Mouse (Mus musculus): ENCODE measurements at regions not wholly inside any gene's neighbourhood (a gene's known extent, or its start where the extent isn't known, plus 50 kb on each side); places are given as distances from the start of the nearest gene placed in this dataset.

DNA sequence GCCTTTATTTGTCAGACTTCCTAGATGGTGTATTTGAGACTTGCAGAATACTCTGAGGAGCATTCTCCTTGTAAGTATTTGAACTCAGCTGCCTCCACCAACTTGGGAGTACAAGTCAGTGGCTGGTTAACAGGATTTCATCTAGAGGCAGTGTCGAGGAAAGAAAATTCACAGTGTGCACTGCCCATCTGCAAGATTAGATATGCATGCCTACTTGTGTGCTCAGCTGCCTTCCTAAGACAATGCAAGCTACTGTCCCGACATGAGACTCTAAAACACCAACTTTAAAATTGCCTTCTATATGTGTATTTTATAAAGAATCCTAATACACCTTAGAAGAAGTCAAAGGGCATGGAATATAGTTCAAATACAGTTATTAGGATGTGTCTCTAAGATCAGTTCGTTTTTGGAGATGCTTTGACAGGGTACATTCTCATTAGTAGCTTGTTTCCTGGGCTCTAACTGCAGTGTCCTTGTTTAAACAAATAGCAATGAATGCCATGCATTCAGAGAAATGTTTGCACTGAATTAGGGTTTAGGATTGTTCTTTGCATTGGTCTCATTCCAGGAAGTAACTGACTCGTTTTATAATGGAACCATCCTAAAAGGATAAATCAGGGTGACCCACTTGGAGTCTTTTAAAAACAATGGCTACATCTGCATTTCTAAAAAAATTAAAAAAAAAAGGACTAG lies 2687.1 kb upstream of the Gm7489 start:
- TF ChIP-seq CEBPB (IDR thresholded peaks at IDR 0.05; ENCODE audit: low read depth) (no peak), MYOG (IDR thresholded peaks at IDR 0.05; ENCODE audit: control insufficient read depth, extremely low read depth, insufficient read length) (no peak), FOSL1 (IDR thresholded peaks at IDR 0.05; ENCODE audit: insufficient read depth, low read length, poor library complexity, severe bottlenecking) (no peak), CTCF (IDR thresholded peaks at IDR 0.05; ENCODE audit: control insufficient read depth, insufficient read depth, insufficient read length) (no peak), MAX (IDR thresholded peaks at IDR 0.05) (no peak), MYOD1 (IDR thresholded peaks at IDR 0.05; ENCODE audit: control insufficient read depth, insufficient read length, low read depth) (no peak), USF1 (IDR thresholded peaks at IDR 0.05; ENCODE audit: low read depth) (no peak)

DNA sequence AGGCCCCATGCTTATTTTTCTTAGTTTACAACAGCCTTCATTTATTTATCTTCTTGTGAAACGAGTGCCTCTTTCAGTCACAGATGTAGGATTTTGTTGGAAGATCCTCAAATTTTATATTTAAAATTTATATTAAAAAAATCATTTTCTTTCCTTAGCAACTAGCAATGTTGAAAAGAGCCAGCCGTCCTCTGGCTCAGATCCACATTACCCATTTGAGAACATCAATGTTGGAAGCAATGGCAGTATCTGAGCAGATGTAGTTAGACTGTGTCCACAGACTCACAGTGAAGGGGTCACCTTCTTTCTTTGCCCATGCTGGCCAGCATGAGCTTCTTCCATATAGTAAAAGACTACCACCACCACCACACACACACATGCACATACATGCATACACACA lies 2681.4 kb upstream of the Gm7489 start:
- H3K4me3 ChIP-seq (ENCODE audit: insufficient read depth, poor library complexity, severe bottlenecking) = no peak overlapping the region
- no peaks in the 10 kb centered on the region for H3K27me3 ChIP-seq (ENCODE audit: control insufficient read depth, insufficient read depth, insufficient read length)
- no peak overlapping the region for H3ac ChIP-seq (ENCODE audit: control insufficient read depth, insufficient read length, low read depth)
- H3K79me3 ChIP-seq (ENCODE audit: low read depth) = no peaks in the 10 kb centered on the region
- no peaks in the 10 kb centered on the region for H3K36me3 ChIP-seq (ENCODE audit: control insufficient read depth, insufficient read depth)
- TF ChIP-seq FOSL1 (IDR thresholded peaks at IDR 0.05; ENCODE audit: insufficient read depth, low read length, poor library complexity, severe bottlenecking) (no peak), CEBPB (IDR thresholded peaks at IDR 0.05; ENCODE audit: low read depth) (no peak), MYOG (IDR thresholded peaks at IDR 0.05; ENCODE audit: control insufficient read depth, extremely low read depth, insufficient read length) (no peak), MYOD1 (IDR thresholded peaks at IDR 0.05; ENCODE audit: control insufficient read depth, insufficient read length, low read depth) (no peak), USF1 (IDR thresholded peaks at IDR 0.05; ENCODE audit: low read depth) (no peak), MAX (IDR thresholded peaks at IDR 0.05) (no peak)
- no peaks in the 10 kb centered on the region for H3K79me2 ChIP-seq (ENCODE audit: control insufficient read depth, insufficient read depth)

More for the DNA sequence above, 2687.1 kb upstream of the Gm7489 start:
- no peak overlapping the region for H3K4me3 ChIP-seq (ENCODE audit: insufficient read depth, poor library complexity, severe bottlenecking)
- no peaks in the 10 kb centered on the region for H3K27me3 ChIP-seq (ENCODE audit: control insufficient read depth, insufficient read depth, insufficient read length)
- no peaks in the 10 kb centered on the region for H3K36me3 ChIP-seq (ENCODE audit: control insufficient read depth, insufficient read depth)
- H3ac ChIP-seq (ENCODE audit: control insufficient read depth, insufficient read length, low read depth) = no peak overlapping the region
- H3K79me3 ChIP-seq (ENCODE audit: low read depth) = no peaks in the 10 kb centered on the region
- H3K79me2 ChIP-seq (ENCODE audit: control insufficient read depth, insufficient read depth) = no peaks in the 10 kb centered on the region

DNA sequence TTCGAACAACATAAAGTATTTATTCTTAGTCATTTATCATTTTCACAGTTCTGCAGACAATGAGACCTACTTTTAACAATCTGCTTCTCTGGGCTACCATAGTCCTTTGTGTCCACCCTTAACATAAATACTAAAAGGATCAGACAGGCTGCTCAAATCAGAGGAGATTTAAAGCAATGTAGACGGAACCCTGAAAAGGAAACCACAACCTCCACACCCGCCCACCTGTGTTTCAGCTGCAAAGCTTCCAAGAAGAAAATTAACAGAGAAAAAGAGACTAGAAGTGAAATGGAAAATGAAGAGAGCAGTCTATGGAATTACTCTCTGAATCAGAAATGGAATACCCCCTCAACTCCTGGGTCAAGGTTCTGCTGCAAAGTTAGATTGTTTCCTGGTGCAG lies 2678.7 kb upstream of the Gm7489 start:
- Histone ChIP-seq H3K79me2 (ENCODE audit: control insufficient read depth, insufficient read depth) (no peaks in the 10 kb centered on the region), H3K36me3 (ENCODE audit: control insufficient read depth, insufficient read depth) (no peaks in the 10 kb centered on the region), H3ac (ENCODE audit: control insufficient read depth, insufficient read length, low read depth) (no peak overlapping the region), H3K4me3 (ENCODE audit: insufficient read depth, poor library complexity, severe bottlenecking) (no peak overlapping the region), H3K27me3 (ENCODE audit: control insufficient read depth, insufficient read depth, insufficient read length) (no peaks in the 10 kb centered on the region), H3K79me3 (ENCODE audit: low read depth) (no peaks in the 10 kb centered on the region)
- TF ChIP-seq FOSL1 (IDR thresholded peaks at IDR 0.05; ENCODE audit: insufficient read depth, low read length, poor library complexity, severe bottlenecking) (no peak), CEBPB (IDR thresholded peaks at IDR 0.05; ENCODE audit: low read depth) (no peak), MAX (IDR thresholded peaks at IDR 0.05) (no peak)

DNA sequence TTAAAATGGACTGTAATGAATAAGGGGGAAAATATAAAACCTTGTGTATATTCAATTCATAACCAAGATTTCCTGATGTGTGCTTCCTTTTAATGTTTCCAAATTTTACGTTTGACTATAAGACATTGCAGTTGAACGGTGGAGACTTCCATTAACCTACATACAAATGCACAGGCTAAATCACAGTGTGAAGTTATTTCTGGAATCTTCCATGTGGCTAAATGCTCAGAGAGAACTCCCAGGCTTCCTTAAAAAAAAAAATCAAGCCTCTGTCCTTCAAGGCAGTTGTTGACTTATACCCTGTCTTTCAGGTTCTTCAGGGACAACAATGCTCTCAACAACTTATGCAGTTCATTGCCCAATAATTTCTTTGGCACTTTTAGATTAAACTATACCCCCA lies 2677.9 kb upstream of the Gm7489 start:
- H3K79me3 ChIP-seq (ENCODE audit: low read depth) = no peaks in the 10 kb centered on the region
- no peaks in the 10 kb centered on the region for H3K36me3 ChIP-seq (ENCODE audit: control insufficient read depth, insufficient read depth)
- H3K4me3 ChIP-seq (ENCODE audit: insufficient read depth, poor library complexity, severe bottlenecking) = no peak overlapping the region
- no peaks in the 10 kb centered on the region for H3K27me3 ChIP-seq (ENCODE audit: control insufficient read depth, insufficient read depth, insufficient read length)
- H3K79me2 ChIP-seq (ENCODE audit: control insufficient read depth, insufficient read depth) = no peaks in the 10 kb centered on the region
- no peak for TF ChIP-seq CEBPB (IDR thresholded peaks at IDR 0.05; ENCODE audit: low read depth)
- TF ChIP-seq MYOG (IDR thresholded peaks at IDR 0.05; ENCODE audit: control insufficient read depth, extremely low read depth, insufficient read length) = no peak
- no peak for TF ChIP-seq MAX (IDR thresholded peaks at IDR 0.05)
- TF ChIP-seq CTCF (IDR thresholded peaks at IDR 0.05; ENCODE audit: control insufficient read depth, insufficient read depth, insufficient read length) = no peak
- TF ChIP-seq MYOD1 (IDR thresholded peaks at IDR 0.05; ENCODE audit: control insufficient read depth, insufficient read length, low read depth) = no peak
- no peak for TF ChIP-seq FOSL1 (IDR thresholded peaks at IDR 0.05; ENCODE audit: insufficient read depth, low read length, poor library complexity, severe bottlenecking)
- TF ChIP-seq USF1 (IDR thresholded peaks at IDR 0.05; ENCODE audit: low read depth) = no peak
- H3ac ChIP-seq (ENCODE audit: control insufficient read depth, insufficient read length, low read depth) = no peak overlapping the region

DNA sequence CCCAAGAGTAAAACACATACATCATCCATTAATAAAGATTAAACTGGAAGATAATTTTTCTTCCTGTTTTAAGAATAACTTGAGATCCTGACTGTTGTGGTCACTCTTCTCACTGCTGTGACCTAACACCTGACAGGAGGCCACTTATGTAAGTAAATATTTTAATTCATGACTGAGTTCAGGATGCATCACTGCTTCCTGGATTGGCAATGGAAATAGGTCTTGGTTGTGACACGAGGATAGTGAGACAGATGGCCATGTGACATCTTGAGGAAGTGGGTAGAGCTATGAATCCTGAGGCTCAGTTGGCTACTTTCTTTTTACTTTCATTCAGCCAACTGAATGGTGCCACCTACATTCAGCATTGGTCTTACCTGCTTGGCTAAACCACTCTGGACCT lies 2649.8 kb upstream of the Gm7489 start:
- H3ac ChIP-seq (ENCODE audit: control insufficient read depth, insufficient read length, low read depth) = no peak overlapping the region
- no peaks in the 10 kb centered on the region for H3K27me3 ChIP-seq (ENCODE audit: control insufficient read depth, insufficient read depth, insufficient read length)
- no peaks in the 10 kb centered on the region for H3K79me2 ChIP-seq (ENCODE audit: control insufficient read depth, insufficient read depth)
- H3K79me3 ChIP-seq (ENCODE audit: low read depth) = no peaks in the 10 kb centered on the region
- no peak overlapping the region for H3K4me3 ChIP-seq (ENCODE audit: insufficient read depth, poor library complexity, severe bottlenecking)
- TF ChIP-seq CTCF (IDR thresholded peaks at IDR 0.05; ENCODE audit: control insufficient read depth, insufficient read depth, insufficient read length) (no peak), FOSL1 (IDR thresholded peaks at IDR 0.05; ENCODE audit: insufficient read depth, low read length, poor library complexity, severe bottlenecking) (no peak), USF1 (IDR thresholded peaks at IDR 0.05; ENCODE audit: low read depth) (no peak), MYOG (IDR thresholded peaks at IDR 0.05; ENCODE audit: control insufficient read depth, extremely low read depth, insufficient read length) (no peak), CEBPB (IDR thresholded peaks at IDR 0.05; ENCODE audit: low read depth) (no peak), MYOD1 (IDR thresholded peaks at IDR 0.05; ENCODE audit: control insufficient read depth, insufficient read length, low read depth) (no peak), MAX (IDR thresholded peaks at IDR 0.05) (no peak)
- H3K36me3 ChIP-seq (ENCODE audit: control insufficient read depth, insufficient read depth) = no peaks in the 10 kb centered on the region

DNA sequence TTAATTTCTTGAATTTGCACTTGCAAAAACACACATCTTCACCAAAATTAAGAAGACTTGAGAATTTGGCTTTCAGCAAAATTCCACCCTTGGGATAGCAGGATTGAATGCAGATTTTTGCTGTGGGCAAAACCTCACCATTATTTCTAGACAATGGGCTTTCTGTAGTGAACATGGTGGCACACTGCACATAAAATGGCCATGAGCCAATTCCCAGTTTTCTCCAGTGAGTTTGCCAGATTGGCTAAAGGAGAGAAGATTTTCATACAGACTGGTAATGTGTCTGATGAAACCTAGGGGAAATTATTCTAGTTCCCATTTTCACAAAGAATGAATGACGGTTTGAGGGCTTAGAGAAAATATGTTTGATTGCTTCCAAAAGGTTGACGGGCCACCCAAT lies 2640.1 kb upstream of the Gm7489 start:
- H3K36me3 ChIP-seq (ENCODE audit: control insufficient read depth, insufficient read depth) = no peaks in the 10 kb centered on the region
- H3ac ChIP-seq (ENCODE audit: control insufficient read depth, insufficient read length, low read depth) = no peak overlapping the region
- no peaks in the 10 kb centered on the region for H3K79me3 ChIP-seq (ENCODE audit: low read depth)
- no peaks in the 10 kb centered on the region for H3K27me3 ChIP-seq (ENCODE audit: control insufficient read depth, insufficient read depth, insufficient read length)
- no peak overlapping the region for H3K4me3 ChIP-seq (ENCODE audit: insufficient read depth, poor library complexity, severe bottlenecking)
- TF ChIP-seq CTCF (IDR thresholded peaks at IDR 0.05; ENCODE audit: control insufficient read depth, insufficient read depth, insufficient read length) (no peak), USF1 (IDR thresholded peaks at IDR 0.05; ENCODE audit: low read depth) (no peak), MAX (IDR thresholded peaks at IDR 0.05) (no peak), MYOG (IDR thresholded peaks at IDR 0.05; ENCODE audit: control insufficient read depth, extremely low read depth, insufficient read length) (no peak), FOSL1 (IDR thresholded peaks at IDR 0.05; ENCODE audit: insufficient read depth, low read length, poor library complexity, severe bottlenecking) (no peak), MYOD1 (IDR thresholded peaks at IDR 0.05; ENCODE audit: control insufficient read depth, insufficient read length, low read depth) (no peak), CEBPB (IDR thresholded peaks at IDR 0.05; ENCODE audit: low read depth) (no peak)
- H3K79me2 ChIP-seq (ENCODE audit: control insufficient read depth, insufficient read depth) = no peaks in the 10 kb centered on the region
